Mouse (Mus musculus): ENCODE measurements around the gene Gpha2. TPM values are rescaled to one million over a fixed set of nuclear protein-coding genes. Genes with fewer than 3 reads are reported as not detected.

The Gpha2 gene
- total RNA-seq, 2 experiments from 2014 or later = not detected

DNA sequence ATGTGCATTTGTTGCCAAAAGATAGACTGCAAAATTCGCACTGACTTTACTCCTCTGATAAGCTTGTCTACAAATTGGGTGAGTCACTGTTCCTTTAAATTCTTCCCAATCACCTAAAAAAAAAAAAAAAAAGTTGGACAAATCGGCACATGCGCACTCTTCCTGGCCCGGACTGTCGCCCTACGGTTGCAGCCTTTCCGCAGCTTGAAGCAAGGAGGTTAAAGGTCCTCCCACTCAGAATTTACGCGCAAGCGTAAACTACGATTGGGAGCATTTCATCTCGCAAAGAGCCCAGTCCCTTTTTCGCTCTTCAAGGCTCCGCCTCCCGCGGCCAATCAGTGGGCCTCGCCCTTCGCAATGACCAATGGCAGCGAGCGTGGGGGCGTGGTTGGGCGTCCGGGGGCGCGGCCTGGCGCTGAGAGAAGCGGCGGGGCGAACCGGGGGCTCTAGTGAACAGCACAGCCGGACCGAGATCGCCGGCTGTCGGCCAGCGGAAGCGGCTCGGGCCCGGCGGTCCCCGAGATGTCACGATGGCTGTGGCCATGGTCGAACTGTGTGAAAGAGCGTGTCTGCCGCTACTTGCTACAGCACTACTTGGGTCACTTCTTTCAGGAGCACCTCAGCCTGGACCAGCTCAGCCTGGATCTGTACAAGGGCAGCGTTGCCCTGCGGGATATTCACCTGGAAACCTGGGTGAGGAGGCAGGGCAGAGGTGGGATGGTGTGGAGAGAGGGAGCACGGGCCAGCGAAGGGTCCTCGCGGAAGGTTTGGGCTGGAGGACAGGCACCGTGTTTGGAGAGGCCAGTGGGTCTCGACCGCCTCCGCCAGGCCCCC, 15.3 kb downstream of the Gpha2 start, which contains the start of gene Atg2a:
Gene Atg2a (plus strand): TSS at position 395 of the 834 bp plus-strand sequence.
- DNase-seq = peak; percentile 98
- intact Hi-C loops (cut with DNase I) = no loop called here

DNA sequence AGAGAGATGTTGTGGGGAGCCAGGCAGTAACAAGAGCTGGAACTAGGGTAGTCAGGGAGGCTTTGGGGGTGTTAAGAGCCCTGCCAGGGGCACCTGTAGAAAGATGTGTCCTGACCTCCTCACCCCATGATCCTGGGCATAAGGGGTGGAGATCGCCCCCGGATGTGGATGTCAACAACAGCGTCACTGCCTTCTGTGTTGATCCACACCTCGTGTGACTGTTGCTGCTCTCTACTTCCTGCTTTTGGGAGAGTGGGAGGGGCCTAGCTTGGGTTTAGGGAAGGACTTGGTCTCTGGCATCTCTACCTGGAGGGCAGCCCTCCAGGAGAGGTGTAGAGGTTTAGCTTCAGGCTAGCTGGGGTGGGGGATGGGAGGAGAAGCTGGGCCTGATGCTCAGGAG, 16.1 kb downstream of the Gpha2 start:
- DNase-seq = peak; percentile 41
- intact Hi-C loops (cut with DNase I) = no loop called here

DNA sequence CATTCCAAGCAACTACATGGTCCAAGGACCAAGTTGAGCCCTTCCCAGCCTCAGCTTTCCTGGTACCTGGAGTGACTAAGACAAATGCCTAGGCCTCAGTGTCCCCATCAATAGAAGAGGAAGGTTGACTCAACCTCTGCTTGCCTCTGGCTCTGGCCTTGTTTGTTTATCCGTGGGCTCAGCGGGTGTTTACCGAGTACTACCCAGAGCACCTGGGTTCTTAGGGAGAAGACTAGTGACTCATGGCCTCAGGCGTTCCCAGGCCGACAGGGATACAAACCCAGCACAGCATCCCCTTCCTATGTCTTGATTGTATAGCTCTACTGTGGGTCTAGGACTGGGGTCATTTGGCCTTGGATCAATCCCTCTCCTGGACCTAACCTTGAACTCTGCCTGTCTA, 17.0 kb downstream of the Gpha2 start:
- DNase-seq = no peak
- intact Hi-C loops (cut with DNase I) = no loop called here

DNA sequence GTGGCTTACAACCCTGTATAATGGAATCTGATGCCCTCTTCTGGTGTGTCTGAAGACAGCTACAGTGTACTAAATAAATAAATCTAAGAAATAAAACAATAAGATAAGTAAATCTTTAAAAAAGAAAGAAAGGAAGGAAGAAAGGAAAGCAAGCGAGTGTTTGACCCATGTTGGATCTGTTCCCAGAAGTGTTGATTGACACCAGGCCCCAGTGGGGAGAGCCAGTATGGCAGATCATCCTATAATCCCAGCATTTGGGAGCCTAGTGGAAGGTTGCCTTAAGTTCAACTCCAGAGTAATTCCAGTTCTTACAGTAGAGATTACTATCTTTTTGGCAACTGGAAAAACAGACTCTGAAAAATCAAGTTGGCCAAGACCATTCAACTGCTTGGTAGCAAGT, 19.6 kb downstream of the Gpha2 start:
- intact Hi-C loops (cut with DNase I) = loop anchor here (5.0 kb wide), 1 partner anchor 701 kb away; no protein-coding TSS in a partner anchor
- DNase-seq = no peak

GRCm38 (mm10) chr19:6247526-6248300, 21.5 kb downstream of the Gpha2 start:
- intact Hi-C loops (cut with DNase I) = loop anchor here (5.0 kb wide), 1 partner anchor 700 kb away; no protein-coding TSS in a partner anchor
- DNase-seq = no peak

- no peak for DNase-seq
- intact Hi-C loops (cut with DNase I) = no loop called here
Observed at GRCm38 (mm10) chr19:6253021-6253420, 26.8 kb downstream of the Gpha2 start.

DNA sequence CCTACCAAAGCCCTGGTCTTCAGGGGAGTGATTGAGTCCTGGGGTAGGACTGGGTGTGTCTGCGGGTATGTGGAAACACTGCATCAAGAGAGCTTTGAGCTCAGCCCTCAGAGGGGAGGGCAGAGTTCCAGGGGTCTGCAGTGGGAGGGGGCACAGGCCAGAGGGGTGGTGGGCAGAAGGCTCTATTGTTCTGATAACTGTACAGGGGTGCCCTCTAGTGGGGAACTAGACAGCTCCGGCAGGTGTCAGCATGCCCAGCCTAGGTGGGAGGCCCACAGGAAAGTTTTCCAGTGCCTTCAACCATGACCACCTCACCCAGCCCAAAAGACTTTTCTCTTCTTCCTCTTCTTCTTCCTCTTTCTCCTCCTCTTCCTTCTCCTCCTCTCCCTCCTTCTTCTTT, 34.2 kb downstream of the Gpha2 start:
- intact Hi-C loops (cut with DNase I) = no loop called here
- peak; percentile 48 for DNase-seq

DNA sequence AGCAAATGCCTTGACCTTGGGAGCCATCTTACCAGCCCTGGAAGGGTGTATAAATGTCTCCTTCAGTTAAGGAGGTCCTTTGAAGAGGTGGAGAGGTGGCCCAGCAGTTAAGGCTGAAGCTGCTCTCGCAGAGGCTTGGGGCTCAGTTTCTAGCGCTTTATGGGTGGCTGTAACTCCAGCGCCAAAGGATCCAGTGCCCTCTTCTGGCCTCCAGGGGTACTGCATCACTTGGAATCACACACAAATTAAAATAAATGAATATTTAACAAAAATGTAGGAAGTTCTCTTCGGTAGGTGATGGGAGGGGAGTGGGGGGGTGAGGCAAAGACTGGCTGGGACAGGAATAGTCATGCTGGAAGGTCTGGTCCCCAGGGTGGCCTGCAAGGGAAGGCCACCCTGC, 34.8 kb downstream of the Gpha2 start:
- intact Hi-C loops (cut with DNase I) = no loop called here

GRCm38 (mm10) chr19:6261379-6261778, 35.2 kb downstream of the Gpha2 start:
- DNase-seq = no peak
- intact Hi-C loops (cut with DNase I) = no loop called here

More for the DNA sequence above, 34.8 kb downstream of the Gpha2 start:
- no peak for DNase-seq

GRCm38 (mm10) chr19:6262222-6262621, 36.0 kb downstream of the Gpha2 start:
- intact Hi-C loops (cut with DNase I) = no loop called here
- peak; percentile 83 for DNase-seq

- intact Hi-C loops (cut with DNase I) = no loop called here
- DNase-seq = no peak
Observed at GRCm38 (mm10) chr19:6262839-6263433, 36.8 kb downstream of the Gpha2 start.

DNA sequence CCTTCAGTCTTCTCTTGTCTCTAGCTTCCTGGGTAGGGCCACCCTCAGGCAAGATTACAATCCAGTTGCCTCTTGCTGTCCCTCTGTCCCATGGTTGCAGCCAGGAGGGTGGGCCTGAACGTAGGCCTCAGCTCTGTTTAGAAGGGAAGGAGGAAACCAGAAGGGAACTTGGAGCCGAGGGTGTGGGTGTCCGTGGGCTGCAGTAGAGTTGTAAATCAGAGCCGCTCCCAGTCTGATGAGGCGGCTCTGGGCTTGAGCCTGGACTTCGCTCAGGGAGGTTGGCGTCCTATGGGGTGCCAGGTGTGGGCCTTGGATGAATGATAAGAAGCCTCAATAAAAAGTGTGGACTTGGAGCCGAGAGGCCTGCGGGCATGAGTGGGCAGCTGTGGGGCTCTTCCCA, 38.0 kb downstream of the Gpha2 start:
- no peak for DNase-seq

DNA sequence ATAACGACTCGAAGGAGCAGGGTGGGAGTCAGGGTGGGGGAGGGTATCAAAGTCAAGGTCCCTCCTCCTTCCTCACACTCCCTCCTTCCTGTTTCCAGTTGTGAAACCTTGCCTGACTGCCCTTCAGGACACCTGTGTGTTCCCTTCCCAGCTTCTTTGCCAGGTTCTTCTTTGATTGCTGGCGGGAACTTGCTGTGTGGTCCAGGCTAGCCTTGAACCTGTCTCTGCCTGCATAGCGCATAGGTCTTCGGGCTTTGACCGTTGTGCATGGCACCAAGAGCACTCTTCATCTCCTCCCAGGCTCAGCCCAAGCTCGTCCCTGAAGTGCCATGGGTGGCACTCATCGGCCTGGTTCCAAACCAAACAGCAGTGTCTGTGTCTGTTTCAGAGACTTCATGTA, 38.8 kb downstream of the Gpha2 start:
- DNase-seq = no peak
- intact Hi-C loops (cut with DNase I) = loop anchor here (5.0 kb wide), 1 partner anchor 67 kb away; the partner anchor contains the start of gene Men1

More for the DNA sequence above, 38.0 kb downstream of the Gpha2 start:
- intact Hi-C loops (cut with DNase I) = no loop called here

GRCm38 (mm10) chr19:6265727-6266182, 39.6 kb downstream of the Gpha2 start:
- DNase-seq = peak; percentile 46
- intact Hi-C loops (cut with DNase I) = loop anchor here (5.0 kb wide), 1 partner anchor 67 kb away; the partner anchor contains the start of gene Men1

DNA sequence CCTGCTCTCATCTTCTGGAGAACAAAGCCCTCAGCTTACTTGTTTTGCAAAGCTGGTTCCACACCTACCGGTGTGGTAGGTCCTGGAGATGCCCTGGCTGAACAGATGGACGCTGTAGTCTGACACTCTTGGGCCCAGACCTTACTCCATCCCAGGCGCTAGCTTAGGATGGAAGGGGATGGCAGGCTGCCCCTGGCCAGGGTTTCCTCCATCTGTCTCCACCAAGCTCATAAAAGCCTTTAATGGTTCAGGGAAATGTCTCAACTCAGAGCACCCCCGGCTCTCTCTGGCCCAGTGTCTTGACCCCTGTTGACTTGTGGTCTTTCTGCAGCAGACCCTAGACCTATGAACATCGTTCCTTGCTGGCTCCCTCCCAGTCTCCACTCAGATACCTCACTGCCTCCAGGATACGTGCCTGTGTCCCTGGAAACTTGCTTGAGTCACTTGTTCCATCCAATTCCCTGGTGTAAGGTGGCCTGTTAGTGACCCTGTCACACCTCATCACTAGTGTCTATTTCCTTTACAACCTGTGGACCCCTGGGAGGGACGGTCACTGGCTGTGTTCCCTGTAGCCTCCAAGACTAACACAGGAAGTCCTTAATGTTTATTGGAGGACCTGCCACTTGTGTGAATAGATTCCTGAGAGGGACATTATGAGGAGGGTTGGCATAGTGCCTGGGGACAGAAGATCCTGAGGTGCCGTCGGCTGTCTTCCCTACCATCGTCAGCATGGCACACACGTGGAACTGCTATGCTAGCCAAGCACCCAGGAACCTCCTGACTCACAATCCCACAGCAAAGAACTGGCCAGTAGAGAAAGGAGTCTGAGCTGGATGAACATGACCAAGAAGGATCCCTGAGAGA, 41.4 kb downstream of the Gpha2 start:
- intact Hi-C loops (cut with DNase I) = loop anchor here (5.0 kb wide), 1 partner anchor 65 kb away; the partner anchor contains the start of gene Men1

DNA sequence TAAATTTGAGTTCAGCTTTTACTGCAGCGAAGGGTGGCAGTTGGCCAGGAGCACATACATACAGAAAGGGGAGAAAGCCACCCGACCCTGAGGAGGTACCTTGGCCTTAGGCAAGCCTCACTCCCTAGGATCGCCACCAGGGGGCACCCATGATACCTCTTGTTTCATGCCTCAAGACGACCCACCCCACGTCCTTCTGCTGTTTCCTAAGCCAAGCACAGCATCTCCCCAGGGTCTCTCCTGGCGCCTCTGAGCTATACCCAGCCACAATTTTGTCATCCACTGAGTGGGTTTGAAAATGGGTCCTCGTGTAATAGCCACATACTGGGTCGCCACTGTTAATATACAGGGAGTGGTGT, 42.0 kb downstream of the Gpha2 start:
- peak; percentile 93 for DNase-seq
- intact Hi-C loops (cut with DNase I) = loop anchor here (5.0 kb wide), 1 partner anchor 64 kb away; the partner anchor contains the start of gene Men1

More for the DNA sequence above, 41.4 kb downstream of the Gpha2 start:
- DNase-seq = peak; percentile 83

DNA sequence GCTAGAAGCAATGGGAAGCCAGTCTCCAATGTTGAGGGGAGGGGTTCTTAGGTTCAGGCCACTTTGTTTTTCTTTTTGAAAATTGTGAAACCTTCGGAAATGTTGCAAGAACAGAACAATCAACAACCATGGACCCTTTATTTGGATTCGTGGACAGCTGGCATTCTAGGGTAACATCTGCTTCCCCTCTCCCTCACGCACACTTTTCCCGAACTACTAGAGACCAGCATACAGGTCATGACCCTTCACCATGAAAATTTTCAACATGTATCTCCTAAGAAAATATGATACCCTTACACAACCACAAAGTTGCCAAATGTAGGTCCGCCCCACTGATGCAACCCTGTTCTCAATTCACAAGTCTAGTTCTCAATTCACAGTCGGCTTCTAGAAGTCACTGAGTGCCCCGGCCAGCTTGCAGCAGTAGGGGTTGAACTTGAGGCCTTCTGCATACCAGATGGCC, 42.5 kb downstream of the Gpha2 start:
- intact Hi-C loops (cut with DNase I) = loop anchor here (5.0 kb wide), 1 partner anchor 64 kb away; the partner anchor contains the start of gene Men1
- DNase-seq = no peak

GRCm38 (mm10) chr19:6269798-6270475, 43.8 kb downstream of the Gpha2 start:
- DNase-seq = no peak
- intact Hi-C loops (cut with DNase I) = loop anchor here (5.0 kb wide), 1 partner anchor 62 kb away; the partner anchor contains the start of gene Men1

GRCm38 (mm10) chr19:6270661-6271060, 44.5 kb downstream of the Gpha2 start:
- intact Hi-C loops (cut with DNase I) = no loop called here
- DNase-seq = no peak
